Mouse (Mus musculus): ENCODE results near the gene Alb.

- no peak for TF ChIP-seq CTCF (IDR thresholded peaks at IDR 0.05; ENCODE audit: extremely low read depth, insufficient read depth, insufficient read length, insufficient replicate concordance)
- TF ChIP-seq POLR2A (IDR thresholded peaks at IDR 0.05; ENCODE audit: low read depth, low read length) = no peak
Measured at GRCm38 (mm10) chr5:90439157-90439556, 21.5 kb upstream of the Alb start.

Measured in spleen, adult 2 months (tissue).